Mouse (Mus musculus) naive thymus-derived CD4-positive, alpha-beta T cell, adult 5 months (primary cell): ENCODE data around the gene Gm2012. TPM values are rescaled to one million over a fixed set of nuclear protein-coding genes. Genes with fewer than 3 reads are reported as not detected.

Source experiments
- polyA plus RNA-seq: library from polyadenylated mRNA; unstranded; fragments of 100-300 nt; shearing (Covaris generic); gene quantifications from one replicate; pipeline ENCODE4 v1.2.1, GENCODE M21; 2017

Gene Gm2012
- polyA plus RNA-seq = not detected

GRCm38 (mm10) chrX:26231255-26231654 is at the start of gene Gm2012:
TSS of gene Gm2012 (minus strand) at chrX:26231355.

Other genes with a start within 250 kb of the Gm2012 start
- gene Gm5168, start 180.3 kb downstream of the Gm2012 start, polyA plus RNA-seq = not detected
- not detected for gene Gm2030, start 78.7 kb upstream of the Gm2012 start, polyA plus RNA-seq